8 mouse cellular contexts compared by ENCODE assay signal in genomic region chrX:162901371-162902039, GRCm38 (mm10). TPM values are rescaled to one million over a fixed set of nuclear protein-coding genes. Genes with fewer than 3 reads are reported as not detected.
DNase-seq lines count a peak whose midpoint lies in the region; ATAC-seq and TF ChIP-seq lines count a peak whose summit lies in the region.

No protein-coding gene starts in this region.

- no peak for TF ChIP-seq CTCF in cortical plate, adult 2 months (IDR thresholded peaks at IDR 0.05; ENCODE audit: extremely low read depth, insufficient read depth, low read length)
- no peak for TF ChIP-seq CTCF in small intestine, adult 2 months (IDR thresholded peaks at IDR 0.05; ENCODE audit: extremely low read depth, insufficient read length, insufficient replicate concordance, low read depth, low read length)

- 0 out of 2 replicates have a peak, but pooled peaks cover 2% of the 10 kb centered on the region for H3K27me3 ChIP-seq in intestine, embryonic 15.5 days (replicated peaks)
- H3K27me3 ChIP-seq in limb, embryonic 13.5 days: no peaks in the 10 kb centered on the region; the same call in 1 of the 2 replicates
- no peaks in the 10 kb centered on the region; the same call in 1 of the 2 replicates for H3K27me3 ChIP-seq in midbrain, embryonic 13.5 days
- H3K27me3 ChIP-seq in small intestine, adult 2 months (ENCODE audit: control insufficient read depth, insufficient read depth, low read length): no peaks in the 10 kb centered on the region

- no peaks in the 10 kb centered on the region for H3K9me3 ChIP-seq in intestine, embryonic 15.5 days
- no peaks in the 10 kb centered on the region for H3K9me3 ChIP-seq in limb, embryonic 13.5 days
- no peaks in the 10 kb centered on the region for H3K9me3 ChIP-seq in midbrain, embryonic 13.5 days

- H3K4me3 ChIP-seq in cortical plate, adult 2 months (ENCODE audit: insufficient read depth, low read length): peak overlapping the region; percentile 95
- H3K4me3 ChIP-seq in intestine, embryonic 15.5 days (replicated peaks): peak overlapping the region; percentile 54
- H3K4me3 ChIP-seq in limb, embryonic 13.5 days: peak overlapping the region; percentile 63
- peak overlapping the region; percentile 60 for H3K4me3 ChIP-seq in midbrain, embryonic 13.5 days (replicated peaks)
- peak overlapping the region; percentile 100 for H3K4me3 ChIP-seq in small intestine, adult 2 months (ENCODE audit: low read depth, low read length)

- peak; percentile 21 to 33 for DNase-seq in left cerebral cortex, adult 18-20 months (ENCODE audit: low spot score in 2 of 2)
- DNase-seq in left cerebral cortex, adult 11 months (ENCODE audit: low spot score): no peak
- peak; percentile 34 for DNase-seq in gastrocnemius, postnatal 25 days

- H3K9ac ChIP-seq in intestine, embryonic 15.5 days: peak overlapping the region; percentile 59
- peak overlapping the region; percentile 73 for H3K9ac ChIP-seq in limb, embryonic 13.5 days
- peak overlapping the region; percentile 76 for H3K9ac ChIP-seq in midbrain, embryonic 13.5 days (replicated peaks)

- ATAC-seq in intestine, embryonic 15.5 days: peak; percentile 93
- peak; percentile 91 for ATAC-seq in limb, embryonic 13.5 days (ENCODE audit: low FRiP score, low read depth)
- peak; percentile 91 for ATAC-seq in midbrain, embryonic 13.5 days

- no peak for TF ChIP-seq POLR2A in cortical plate, adult 2 months (IDR thresholded peaks at IDR 0.05; ENCODE audit: extremely low read depth, insufficient read depth, low read length)
- TF ChIP-seq POLR2A in small intestine, adult 2 months (IDR thresholded peaks at IDR 0.05; ENCODE audit: low read depth, low read length): no peak

- no peaks in the 10 kb centered on the region for H3K36me3 ChIP-seq in intestine, embryonic 15.5 days
- H3K36me3 ChIP-seq in limb, embryonic 13.5 days: 0 out of 2 replicates have a peak, but pooled peaks cover 2% of the 10 kb centered on the region
- H3K36me3 ChIP-seq in midbrain, embryonic 13.5 days: no peaks in the 10 kb centered on the region
- H3K36me3 ChIP-seq in small intestine, adult 2 months (ENCODE audit: control insufficient read depth, insufficient read depth, low read length): no peaks in the 10 kb centered on the region

- WGBS in intestine, embryonic 15.5 days: 24% methylated on average over 23 of the region's 25 CpGs
- WGBS in limb, embryonic 13.5 days: 11% methylated on average over 23 of the region's 25 CpGs
- WGBS in midbrain, embryonic 13.5 days: 20% methylated on average over 23 of the region's 25 CpGs
- WGBS in small intestine, adult 2 months: 8% methylated on average over 23 of the region's 25 CpGs

- H3K27ac ChIP-seq in cortical plate, adult 2 months (ENCODE audit: insufficient read depth, low read length): peak overlapping the region; percentile 97
- H3K27ac ChIP-seq in intestine, embryonic 15.5 days: peak overlapping the region; percentile 80
- H3K27ac ChIP-seq in limb, embryonic 13.5 days: peak overlapping the region; percentile 84
- H3K27ac ChIP-seq in midbrain, embryonic 13.5 days: peak overlapping the region; percentile 62
- H3K27ac ChIP-seq in small intestine, adult 2 months (ENCODE audit: insufficient read depth, low read depth, low read length): peak overlapping the region; percentile 72

- H3K4me2 ChIP-seq in intestine, embryonic 15.5 days (replicated peaks): peak overlapping the region; percentile 63
- H3K4me2 ChIP-seq in limb, embryonic 13.5 days (replicated peaks): peak overlapping the region; percentile 67
- H3K4me2 ChIP-seq in midbrain, embryonic 13.5 days (replicated peaks): peak overlapping the region; percentile 67

- no peaks in the 10 kb centered on the region for H3K4me1 ChIP-seq in cortical plate, adult 2 months (ENCODE audit: control insufficient read depth, insufficient read depth, low read length)
- no peaks in the 10 kb centered on the region for H3K4me1 ChIP-seq in intestine, embryonic 15.5 days (replicated peaks)
- H3K4me1 ChIP-seq in limb, embryonic 13.5 days: peaks cover 4% of the 10 kb centered on the region; the same call in 1 of the 2 replicates
- peaks cover 6% of the 10 kb centered on the region; the same call in 1 of the 2 replicates for H3K4me1 ChIP-seq in midbrain, embryonic 13.5 days (replicated peaks)
- H3K4me1 ChIP-seq in small intestine, adult 2 months (ENCODE audit: control insufficient read depth, insufficient read depth, insufficient read length, low read length): no peaks in the 10 kb centered on the region; the same call in 1 of the 2 replicates

RNA-seq across cellular contexts. Expression of gene Ctps2, which starts 0.5 kb away (rescaled TPM):
- total RNA-seq in left cerebral cortex, adult 18-20 months (2021): 10 to 100 TPM; 67.9 to 71.6 TPM
- 94.3 and 115 TPM in 2 replicates for polyA plus RNA-seq in cortical plate, adult 2 months (2012; rRNA removed)
- 1 to 10 TPM; 5.1 to 8.4 TPM for total RNA-seq in gastrocnemius, postnatal 25 days (2021)
- 68.4 and 76.0 TPM in 2 replicates for polyA plus RNA-seq in intestine, embryonic 15.5 days (2015; fragmentation: Nextera tagmentation; extraction: Ambion mirVana)
- 111 and 116 TPM in 2 replicates for polyA plus RNA-seq in limb, embryonic 13.5 days (2015; fragmentation: Nextera tagmentation; extraction: Ambion mirVana)
- 95.1 and 100 TPM in 2 replicates for polyA plus RNA-seq in midbrain, embryonic 13.5 days (2015; fragmentation: Nextera tagmentation; extraction: Ambion mirVana)
- polyA plus RNA-seq in small intestine, adult 2 months (2012; rRNA removed): 2.2 and 2.3 TPM in 2 replicates

RNA-seq across cellular contexts. Expression of gene Syap1, which starts 13.3 kb away (rescaled TPM):
- total RNA-seq in left cerebral cortex, adult 18-20 months (2021): 10 to 100 TPM; 25.8 to 28.3 TPM
- 24.1 and 26.0 TPM in 2 replicates for polyA plus RNA-seq in cortical plate, adult 2 months (2012; rRNA removed)
- 10 to 100 TPM; 21.8 to 24.8 TPM for total RNA-seq in gastrocnemius, postnatal 25 days (2021)
- 31.8 and 37.5 TPM in 2 replicates for polyA plus RNA-seq in intestine, embryonic 15.5 days (2015; fragmentation: Nextera tagmentation; extraction: Ambion mirVana)
- 43.5 and 44.7 TPM in 2 replicates for polyA plus RNA-seq in limb, embryonic 13.5 days (2015; fragmentation: Nextera tagmentation; extraction: Ambion mirVana)
- polyA plus RNA-seq in midbrain, embryonic 13.5 days (2015; fragmentation: Nextera tagmentation; extraction: Ambion mirVana): 29.2 and 29.4 TPM in 2 replicates
- 6.1 and 8.3 TPM in 2 replicates for polyA plus RNA-seq in small intestine, adult 2 months (2012; rRNA removed)

Comparison
In these comparisons a context has a peak if more than half of its experiments do, and no peak if none do; other contexts are left out.
1. RNA of gene Ctps2, which starts 0.5 kb away (polyA plus RNA-seq): 111 to 116 TPM in limb, embryonic 13.5 days, 95.1 to 100 TPM in midbrain, embryonic 13.5 days, 94.3 to 115 TPM in cortical plate, adult 2 months and 68.4 to 76.0 TPM in intestine, embryonic 15.5 days; 2.2 to 2.3 TPM in small intestine, adult 2 months; every median in the first group is over 10 times any median in the second.
2. Peak in every context shown above with its lines, with median percentiles within 50 percentile points of each other: H3K27ac ChIP-seq, H3K4me3 ChIP-seq, ATAC-seq, H3K4me2 ChIP-seq and H3K9ac ChIP-seq.